Mouse (Mus musculus): ENCODE measurements around the gene Memo1.
"Not testable (repeated sequence)": the region's sequence is repeated elsewhere in the genome, so short reads cannot be mapped to it uniquely, and the experiment has no call there.

The Memo1 gene

DNA sequence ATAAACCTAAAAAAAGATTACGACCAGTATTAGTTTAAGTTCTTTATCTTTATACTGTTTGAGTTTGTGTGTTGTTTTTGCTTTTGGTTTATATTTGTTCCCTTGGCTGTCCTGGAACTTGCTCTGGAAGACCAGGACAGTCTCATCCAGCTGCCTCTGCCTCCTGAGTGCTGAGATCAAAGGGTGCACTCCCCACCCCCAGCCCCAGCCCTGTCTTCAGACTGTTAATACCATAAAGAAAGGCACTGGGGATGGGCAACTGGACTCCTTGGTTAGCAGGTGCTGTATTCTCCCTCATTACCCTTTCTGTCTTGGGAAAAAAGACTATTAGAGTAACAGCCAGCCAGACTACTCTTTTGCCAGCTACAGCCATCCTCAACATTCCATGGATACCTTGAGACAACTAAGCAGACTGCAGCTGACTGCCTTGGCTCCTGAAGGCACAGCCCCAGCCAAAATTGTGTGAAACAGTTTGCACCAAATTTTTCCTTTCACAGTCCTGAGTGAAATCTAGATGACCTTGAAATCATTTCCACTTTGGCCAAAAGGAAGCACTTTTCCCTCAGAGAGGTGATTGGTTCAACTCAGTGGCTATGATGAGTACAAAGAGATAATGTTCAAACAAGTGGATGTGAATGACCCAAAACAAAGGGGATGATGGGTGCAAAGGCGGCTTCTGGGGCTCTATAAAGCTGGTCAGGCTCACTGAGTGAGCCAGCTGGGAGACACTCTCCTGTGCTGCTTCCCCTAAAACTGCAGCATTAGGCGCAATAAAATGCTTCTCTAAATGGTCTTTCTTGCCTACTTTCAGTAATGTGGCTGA is 30.8 kb downstream of the Memo1 start:
- no peak for DNase-seq (ENCODE audit: low spot score in 2 of 2)

DNA sequence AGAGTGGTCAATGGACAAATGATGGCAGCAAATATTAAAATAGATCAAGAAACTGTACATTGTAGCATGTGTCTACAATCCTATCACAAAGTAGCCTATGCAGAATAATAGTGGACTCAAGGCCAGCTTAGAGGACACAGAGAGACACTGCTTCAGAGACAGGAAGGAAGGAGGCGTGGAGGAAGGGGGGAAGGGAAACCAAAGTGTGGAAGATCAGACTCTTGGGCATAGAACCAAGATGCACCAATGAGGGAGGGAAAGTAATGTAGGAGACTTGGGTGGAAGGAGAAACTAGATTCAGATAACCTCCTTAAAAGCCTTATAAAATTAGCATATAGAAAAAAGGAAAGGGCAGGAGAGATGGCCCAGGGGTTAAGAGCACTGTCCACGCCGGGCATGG is 32.9 kb downstream of the Memo1 start:
- DNase-seq (ENCODE audit: low spot score in 2 of 2), result no peak

DNA sequence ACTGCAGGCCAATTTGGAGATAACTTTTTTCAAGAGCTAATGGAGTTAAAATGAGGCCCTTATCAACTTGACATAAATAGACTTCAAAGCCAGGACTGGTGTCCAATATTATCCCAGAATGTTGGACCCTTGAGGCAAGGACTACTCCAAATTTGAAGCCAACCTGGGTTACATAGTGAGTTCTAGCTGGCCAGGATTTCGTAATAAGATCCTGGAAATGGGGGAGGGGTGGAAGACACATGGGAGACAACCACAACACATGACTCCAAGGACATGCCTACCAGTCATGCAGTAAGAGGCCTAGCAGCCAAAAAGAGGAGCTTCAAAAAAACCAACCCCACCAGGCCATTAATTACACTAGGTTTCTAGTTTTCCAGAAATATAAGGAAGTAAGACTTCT is 50.0 kb downstream of the Memo1 start:
- no peak for DNase-seq (ENCODE audit: low spot score in 2 of 2)

DNA sequence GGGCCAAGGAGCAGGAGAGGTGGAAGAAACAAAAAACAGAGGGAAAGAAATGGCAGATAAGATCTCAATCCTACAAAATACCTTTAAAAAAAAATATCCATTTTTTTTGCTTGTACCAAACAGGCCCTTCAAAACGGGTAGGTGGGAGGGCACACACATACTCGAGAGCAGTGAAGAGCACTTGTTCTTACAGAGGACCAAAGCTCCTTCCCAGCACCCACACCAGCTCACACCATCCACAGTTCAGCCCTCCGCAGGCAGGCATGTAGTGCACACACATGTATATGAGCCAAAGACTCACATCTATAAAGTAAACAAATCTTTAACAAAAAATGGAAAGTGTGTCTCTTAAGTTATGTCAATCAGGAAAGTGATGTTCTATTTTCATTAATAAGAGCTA is 52.5 kb downstream of the Memo1 start:
- no peak for DNase-seq (ENCODE audit: low spot score in 2 of 2)

DNA sequence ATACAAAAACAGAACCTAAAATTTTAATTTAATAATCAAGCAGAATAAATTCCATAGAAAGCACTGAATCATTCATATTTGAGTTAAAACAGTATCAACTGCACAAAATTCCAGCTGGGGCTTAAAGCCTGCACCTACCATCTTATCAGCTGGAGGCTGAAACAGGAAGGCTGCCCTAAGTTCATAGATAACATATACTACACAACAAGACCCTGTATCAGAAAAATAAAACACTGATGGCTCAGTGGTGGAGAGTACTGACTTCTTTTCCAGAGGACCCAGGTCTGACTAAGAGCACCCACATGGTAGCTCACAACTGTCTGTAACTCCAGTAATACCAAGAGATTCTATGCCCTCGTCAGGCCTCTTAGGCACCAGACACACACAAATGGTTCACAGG is 55.0 kb downstream of the Memo1 start:
- DNase-seq (ENCODE audit: low spot score in 2 of 2), result no peak

- DNase-seq (ENCODE audit: low spot score in 2 of 2), result no peak
Observed at GRCm38 (mm10) chr17:74228131-74228759, 67.1 kb downstream of the Memo1 start.

DNA sequence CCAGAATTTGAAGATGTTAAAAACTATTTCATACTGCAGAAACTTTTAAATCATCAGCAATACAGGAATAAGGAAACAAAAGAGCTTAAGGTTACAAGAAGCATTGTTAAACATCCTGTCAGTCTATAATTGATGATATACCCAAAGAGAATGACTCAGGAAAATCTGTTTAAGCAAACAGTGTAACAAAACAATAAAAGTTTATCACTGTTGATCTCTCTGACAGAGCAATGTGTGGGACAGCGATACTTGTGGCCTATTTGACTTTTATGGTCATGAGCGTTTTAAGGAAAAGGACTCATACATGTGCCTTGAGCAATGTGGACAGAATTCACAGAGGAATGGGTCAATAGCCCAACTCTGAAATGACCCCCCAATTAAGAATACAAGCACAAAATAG is 78.0 kb downstream of the Memo1 start:
- DNase-seq (ENCODE audit: low spot score in 2 of 2), result no peak

DNA sequence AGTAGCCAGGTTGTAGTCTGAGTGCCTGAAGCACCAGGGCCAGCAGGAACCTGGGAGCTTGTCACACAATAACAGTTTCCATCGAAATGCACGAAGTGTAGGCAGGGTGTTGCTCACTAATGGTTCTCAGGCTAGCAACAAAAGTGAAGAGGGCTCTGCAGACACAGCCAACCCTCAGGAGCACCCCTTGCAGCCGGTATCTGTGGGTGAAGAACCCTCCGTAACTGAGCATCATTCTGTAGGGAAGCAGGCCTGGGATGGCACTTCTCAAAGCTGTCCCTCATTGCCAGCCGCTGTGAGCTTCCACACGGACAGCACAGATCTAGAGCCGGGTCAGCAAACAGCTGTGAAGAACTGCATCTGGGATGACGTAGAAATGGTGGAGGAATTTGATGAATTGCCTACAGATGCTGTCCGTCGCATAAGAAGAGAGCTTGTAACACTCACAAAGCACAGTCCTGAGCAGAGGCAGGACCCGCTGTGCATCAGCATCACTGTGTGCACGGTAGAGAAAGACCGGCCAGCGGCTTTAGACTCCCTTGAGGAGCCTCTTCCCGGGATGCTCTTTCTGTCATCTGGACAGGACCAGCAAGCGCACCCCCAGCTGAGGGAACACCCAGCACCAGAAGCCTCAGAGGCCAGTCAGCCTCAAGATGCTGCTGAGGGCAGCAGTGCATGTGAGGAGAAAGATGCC is 82.3 kb downstream of the Memo1 start:
- DNase-seq (ENCODE audit: low spot score in 2 of 2), result not testable (repeated sequence)

DNA sequence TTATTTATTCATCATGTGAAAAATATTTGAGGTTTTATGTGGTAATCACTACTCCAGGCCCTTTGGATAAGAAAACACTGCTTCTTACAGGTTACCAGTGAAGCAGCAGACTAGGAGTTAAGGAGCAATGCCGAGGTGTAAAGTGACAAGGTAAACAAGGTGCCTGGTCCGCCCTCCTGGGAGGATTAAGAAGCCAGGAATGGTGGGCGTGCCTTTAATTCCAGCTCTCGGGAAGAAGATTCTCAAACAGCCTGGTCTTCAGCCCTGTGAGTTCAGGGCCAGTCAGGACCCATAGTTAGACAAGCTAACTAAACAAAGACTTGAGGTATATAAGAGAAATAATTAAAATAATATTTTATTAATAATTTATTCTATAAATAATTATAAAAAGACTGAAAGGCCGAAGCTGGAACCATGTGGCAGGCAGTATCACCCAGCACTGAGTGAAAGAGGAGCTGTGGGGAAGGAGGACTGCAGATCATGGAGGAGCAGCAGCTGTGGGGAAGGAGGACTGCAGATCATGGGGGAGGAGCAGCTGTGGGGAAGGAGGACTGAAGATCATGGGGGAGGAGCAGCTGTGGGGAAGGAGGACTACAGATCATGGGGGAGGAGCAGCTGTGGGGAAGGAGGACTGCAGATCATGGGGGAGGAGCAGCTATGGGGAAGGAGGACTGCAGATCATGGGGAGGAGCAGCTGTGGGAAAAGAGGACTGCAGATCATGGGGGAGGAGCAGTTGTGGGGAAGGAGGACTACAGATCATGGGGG is 86.0 kb downstream of the Memo1 start:
- DNase-seq (ENCODE audit: low spot score in 2 of 2), result no peak

GRCm38 (mm10) chr17:74195943-74196342 is 99.4 kb downstream of the Memo1 start:
- DNase-seq (ENCODE audit: low spot score in 2 of 2), result no peak

DNA sequence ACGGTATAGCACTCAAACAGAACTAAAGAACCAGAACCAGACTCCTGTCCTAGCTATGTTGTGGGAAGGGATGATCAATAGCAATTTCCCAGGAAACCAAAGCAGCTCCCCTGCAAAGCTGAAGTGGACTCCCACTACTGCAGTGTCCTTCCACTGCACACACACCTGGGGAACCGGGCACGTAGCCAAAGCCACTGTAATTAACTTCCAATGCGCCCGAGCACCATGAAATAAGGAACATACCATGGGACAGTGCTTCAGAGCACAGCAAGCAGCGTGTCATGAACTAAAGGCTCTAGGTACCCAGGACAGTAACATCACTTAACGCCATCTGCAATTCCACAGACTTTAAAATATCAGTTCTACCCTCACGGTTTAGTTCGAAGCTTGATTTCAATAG is 100.6 kb downstream of the Memo1 start:
- DNase-seq (ENCODE audit: low spot score in 2 of 2), result no peak

DNA sequence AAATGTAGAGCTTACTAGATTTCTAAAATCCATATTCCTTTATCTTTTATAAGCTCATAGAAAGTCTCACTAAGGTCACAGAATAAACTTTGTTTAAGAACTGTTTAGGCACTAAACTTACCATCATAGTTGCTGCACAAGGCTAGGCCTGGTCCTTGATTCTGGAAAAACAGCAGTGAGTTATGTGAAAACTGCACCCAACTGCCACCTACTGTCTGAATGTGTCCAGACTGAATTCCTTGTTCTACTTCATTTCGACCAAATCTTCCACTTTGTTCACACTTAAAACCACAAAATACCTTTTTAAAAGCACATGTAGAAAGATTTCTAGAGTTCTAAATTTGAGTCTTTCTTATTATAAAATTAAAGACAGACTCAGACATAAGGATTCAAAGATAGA is 101.9 kb downstream of the Memo1 start:
- no peak for DNase-seq (ENCODE audit: low spot score in 2 of 2)

DNA sequence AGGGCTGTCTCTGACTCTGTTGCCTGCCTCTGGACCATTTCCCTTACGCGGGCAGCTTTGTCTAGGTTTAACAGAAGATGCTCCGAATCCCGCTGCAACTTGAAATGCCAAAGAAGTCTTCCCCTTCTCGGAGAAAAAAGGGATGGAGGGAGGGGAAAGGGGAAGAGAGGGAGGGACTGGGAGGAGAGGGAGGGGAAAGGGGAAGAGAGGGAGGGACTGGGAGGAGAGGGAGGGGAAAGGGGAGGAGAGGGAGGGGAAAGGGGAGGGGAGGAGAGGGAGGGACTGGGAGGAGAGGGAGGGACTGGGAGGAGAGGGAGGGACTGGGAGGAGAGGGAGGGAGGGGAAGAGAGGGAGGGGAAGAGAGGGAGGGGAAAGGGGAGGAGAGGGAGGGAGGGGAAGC is 103.9 kb downstream of the Memo1 start:
- no peak for DNase-seq (ENCODE audit: low spot score in 2 of 2)

DNA sequence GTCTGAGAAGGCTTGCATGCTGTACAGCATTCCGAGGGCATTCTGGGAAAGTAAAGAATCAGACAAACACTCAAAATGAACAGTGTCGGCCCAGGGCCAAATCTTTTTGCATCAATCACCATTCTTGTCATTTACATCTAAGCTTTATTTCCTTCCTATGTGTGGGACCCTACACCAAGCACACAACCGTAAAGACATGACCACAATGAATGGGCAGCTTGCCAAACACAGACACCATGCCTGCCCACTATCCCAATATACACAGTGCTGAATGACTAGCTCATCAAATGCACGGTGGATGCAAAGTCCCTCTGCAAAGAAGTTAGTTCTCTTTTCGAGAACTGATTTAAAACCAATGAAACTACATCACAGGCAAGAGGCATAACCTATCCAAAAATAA is 109.1 kb downstream of the Memo1 start:
- no peak for DNase-seq (ENCODE audit: low spot score in 2 of 2)

GRCm38 (mm10) chr17:74184739-74185138 is 110.6 kb downstream of the Memo1 start:
- no peak for DNase-seq (ENCODE audit: low spot score in 2 of 2)

GRCm38 (mm10) chr17:74180889-74181288 is 114.4 kb downstream of the Memo1 start:
- no peak for DNase-seq (ENCODE audit: low spot score in 2 of 2)

DNA sequence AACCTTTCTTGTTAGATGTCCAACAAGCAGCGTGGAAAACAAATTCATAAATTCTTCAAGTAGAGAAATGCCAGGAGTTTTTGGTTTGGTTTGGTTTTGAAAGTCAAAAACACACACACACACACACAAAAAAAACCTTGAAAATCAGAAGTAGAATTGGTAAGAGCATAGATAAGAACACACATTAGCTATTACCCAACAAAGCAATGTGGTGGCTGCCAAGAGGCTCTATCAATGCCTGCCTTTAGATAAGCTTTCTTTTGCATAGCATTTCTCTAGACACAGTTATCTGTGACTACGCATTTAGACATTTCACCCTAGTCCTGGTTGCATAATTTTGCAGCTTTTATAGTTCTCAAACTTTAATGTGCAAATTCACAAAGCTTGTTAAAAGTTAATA is 115.7 kb downstream of the Memo1 start:
- not testable (repeated sequence) for DNase-seq (ENCODE audit: low spot score in 2 of 2)

GRCm38 (mm10) chr17:74173726-74174125 is 121.6 kb downstream of the Memo1 start:
- DNase-seq (ENCODE audit: low spot score in 2 of 2), result no peak

- no peak for DNase-seq (ENCODE audit: low spot score in 2 of 2)
Observed at GRCm38 (mm10) chr17:74172834-74173233, 122.5 kb downstream of the Memo1 start.

DNA sequence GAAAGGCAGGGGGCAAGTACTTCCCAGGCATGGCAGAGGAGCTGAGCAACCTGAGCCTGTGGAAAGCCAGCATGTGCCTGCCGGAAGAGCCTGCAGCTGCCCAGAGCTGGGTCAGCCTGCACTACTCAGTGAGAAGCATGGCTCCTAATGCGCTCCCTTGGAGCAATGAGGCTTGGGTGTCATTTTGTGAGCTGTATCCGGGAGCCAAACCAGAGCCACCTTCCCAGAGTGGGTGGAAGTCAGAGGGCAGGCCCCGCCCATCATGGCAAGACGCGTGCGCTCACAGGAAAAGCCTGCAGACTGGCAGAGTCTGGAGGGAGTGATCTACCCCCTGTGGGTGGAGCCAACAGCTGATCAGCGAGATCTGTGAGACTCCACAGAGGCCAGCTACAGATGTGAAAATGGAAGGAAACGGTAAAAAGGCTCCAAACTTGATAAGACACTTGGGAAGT is 135.9 kb downstream of the Memo1 start:
- DNase-seq (ENCODE audit: low spot score in 2 of 2), result peak; percentile 48

GRCm38 (mm10) chr17:74158161-74158560 is 137.2 kb downstream of the Memo1 start:
- no peak for DNase-seq (ENCODE audit: low spot score in 2 of 2)
